Mouse (Mus musculus): ENCODE results near the gene Rpia.

- TF ChIP-seq EP300 (IDR thresholded peaks at IDR 0.05; ENCODE audit: insufficient read depth, low read depth, low read length) (no peak), POLR2A (IDR thresholded peaks at IDR 0.05; ENCODE audit: insufficient read depth, low read length) (no peak)
These were observed 38.5 kb upstream of the Rpia start for GRCm38 (mm10) chr6:70830552-70830951.

Measured in ES-Bruce4 (cell line).